ENCODE assay signal across 8 mouse cellular contexts in genomic region chr17:24169317-24170065, GRCm38 (mm10). TPM values are rescaled to one million over a fixed set of nuclear protein-coding genes. Genes with fewer than 3 reads are reported as not detected.
DNase-seq lines count a peak whose midpoint lies in the region; ATAC-seq and TF ChIP-seq lines count a peak whose summit lies in the region.

Gene Atp6v0c, minus strand, starts transcription at chr17:24169702.

- no peaks in the 10 kb centered on the region for H3K27me3 ChIP-seq in embryonic facial prominence, embryonic 13.5 days
- no peaks in the 10 kb centered on the region for H3K27me3 ChIP-seq in heart, adult 2 months (ENCODE audit: control insufficient read depth, insufficient read depth, low read length)
- H3K27me3 ChIP-seq in limb, embryonic 13.5 days: no peaks in the 10 kb centered on the region
- H3K27me3 ChIP-seq in midbrain, embryonic 16.5 days (ENCODE audit: control insufficient read depth, insufficient read depth, low read depth, low read length): no peaks in the 10 kb centered on the region

- WGBS in embryonic facial prominence, embryonic 13.5 days: under 1% methylated on average over 58 of the region's 58 CpGs
- under 1% methylated on average over 58 of the region's 58 CpGs for WGBS in heart, adult 2 months
- under 1% methylated on average over 58 of the region's 58 CpGs for WGBS in limb, embryonic 13.5 days
- under 1% methylated on average over 58 of the region's 58 CpGs for WGBS in midbrain, embryonic 16.5 days

- no peaks in the 10 kb centered on the region; the same call in 1 of the 2 replicates for H3K79me2 ChIP-seq in heart, adult 2 months (replicated peaks; ENCODE audit: control insufficient read depth, insufficient read depth, low read length)

- peaks cover 23% of the 10 kb centered on the region for H3K36me3 ChIP-seq in embryonic facial prominence, embryonic 13.5 days
- no peaks in the 10 kb centered on the region for H3K36me3 ChIP-seq in heart, adult 2 months (ENCODE audit: control insufficient read depth, insufficient read depth, low read length)
- H3K36me3 ChIP-seq in limb, embryonic 13.5 days: peaks cover 29% of the 10 kb centered on the region
- H3K36me3 ChIP-seq in midbrain, embryonic 16.5 days (ENCODE audit: control insufficient read depth, insufficient read depth, low read length): no peaks in the 10 kb centered on the region

- peak; percentile 91 for DNase-seq in 3134 (ENCODE audit: extremely low read depth, insufficient read length, low spot score)
- DNase-seq in adrenal gland, postnatal 36 days: peak; percentile 94 to 97
- peak; percentile 94 to 96 for DNase-seq in heart, adult 2 months
- DNase-seq in kidney, adult 8-10 months: peak; percentile 95 to 97
- peak; percentile 94 to 97 for DNase-seq in spleen, postnatal 10 days (ENCODE audit: low spot score in 2 of 2)

- peak within 1 kb of the TSS; percentile 81 for H3K4me2 ChIP-seq in embryonic facial prominence, embryonic 13.5 days
- peak within 1 kb of the TSS; percentile 94 for H3K4me2 ChIP-seq in limb, embryonic 13.5 days (replicated peaks)
- H3K4me2 ChIP-seq in midbrain, embryonic 16.5 days (ENCODE audit: low read length): peak within 1 kb of the TSS; percentile 82

- H3K27ac ChIP-seq in embryonic facial prominence, embryonic 13.5 days: peak within 1 kb of the TSS; percentile 97
- H3K27ac ChIP-seq in heart, adult 2 months: peak within 1 kb of the TSS; percentile 100
- peak within 1 kb of the TSS; percentile 91 for H3K27ac ChIP-seq in limb, embryonic 13.5 days
- peak within 1 kb of the TSS; percentile 99 for H3K27ac ChIP-seq in midbrain, embryonic 16.5 days (ENCODE audit: low read length)

- peak; percentile 53; the same call in 1 of the 2 replicates for TF ChIP-seq EP300 in heart, adult 2 months (IDR thresholded peaks at IDR 0.05; ENCODE audit: insufficient read depth, low read depth, low read length)

- H3K4me3 ChIP-seq in embryonic facial prominence, embryonic 13.5 days: peak within 1 kb of the TSS; percentile 89
- peak within 1 kb of the TSS; percentile 92 for H3K4me3 ChIP-seq in heart, adult 2 months
- peak within 1 kb of the TSS; percentile 93 for H3K4me3 ChIP-seq in limb, embryonic 13.5 days
- peak within 1 kb of the TSS; percentile 75 for H3K4me3 ChIP-seq in midbrain, embryonic 16.5 days (ENCODE audit: low read depth, low read length)

- peak within 1 kb of the TSS; percentile 93 for H3K9ac ChIP-seq in embryonic facial prominence, embryonic 13.5 days
- peak within 1 kb of the TSS; percentile 84 for H3K9ac ChIP-seq in heart, adult 2 months (ENCODE audit: low read depth, low read length)
- peak within 1 kb of the TSS; percentile 90 for H3K9ac ChIP-seq in limb, embryonic 13.5 days
- H3K9ac ChIP-seq in midbrain, embryonic 16.5 days (ENCODE audit: low read depth, low read length): peak within 1 kb of the TSS; percentile 90

- TF ChIP-seq CTCF in heart, adult 2 months (IDR thresholded peaks at IDR 0.05): peak; percentile 62

- peak; percentile 83 for TF ChIP-seq POLR2A in heart, adult 2 months (IDR thresholded peaks at IDR 0.05; ENCODE audit: insufficient read depth, low read depth, low read length)

- peak; percentile 85 for ATAC-seq in embryonic facial prominence, embryonic 13.5 days (ENCODE audit: insufficient number of reproducible peaks, insufficient read depth, low FRiP score, low TSS enrichment, low read depth)
- peak; percentile 91 for ATAC-seq in limb, embryonic 13.5 days (ENCODE audit: low FRiP score, low read depth)
- ATAC-seq in midbrain, embryonic 16.5 days: peak; percentile 85

- intact Hi-C loops in heart, adult 2 months (cut with DNase I): loop anchor here (5.0 kb wide), 1 partner anchor 83 kb away; the partner anchor contains the start of gene Ccnf

- no peaks in the 10 kb centered on the region for H3K9me3 ChIP-seq in embryonic facial prominence, embryonic 13.5 days
- no peaks in the 10 kb centered on the region for H3K9me3 ChIP-seq in limb, embryonic 13.5 days
- H3K9me3 ChIP-seq in midbrain, embryonic 16.5 days (replicated peaks; ENCODE audit: control insufficient read depth, low read length, poor library complexity, severe bottlenecking): no peaks in the 10 kb centered on the region

- H3K4me1 ChIP-seq in embryonic facial prominence, embryonic 13.5 days: peaks cover 29% of the 10 kb centered on the region
- peaks cover 5% of the 10 kb centered on the region for H3K4me1 ChIP-seq in heart, adult 2 months (ENCODE audit: control insufficient read depth, insufficient read depth, low read length)
- peaks cover 36% of the 10 kb centered on the region for H3K4me1 ChIP-seq in limb, embryonic 13.5 days
- peaks cover 29% of the 10 kb centered on the region for H3K4me1 ChIP-seq in midbrain, embryonic 16.5 days (ENCODE audit: control insufficient read depth, insufficient read depth, low read length)

RNA-seq across cellular contexts. Expression of gene Atp6v0c, which starts in this region (rescaled TPM):
- 100 to 1,000 TPM; 434 to 448 TPM for total RNA-seq in adrenal gland, postnatal 36 days (2021)
- polyA plus RNA-seq in embryonic facial prominence, embryonic 13.5 days (2015; fragmentation: Nextera tagmentation; extraction: Ambion mirVana): 420 and 448 TPM in 2 replicates
- 100 to 1,000 TPM; 219 to 255 TPM for total RNA-seq in heart, adult 2 months (2021)
- polyA plus RNA-seq in heart, adult 2 months (2012; rRNA removed): 732 and 788 TPM in 2 replicates
- polyA plus RNA-seq in limb, embryonic 13.5 days (2015; fragmentation: Nextera tagmentation; extraction: Ambion mirVana): 446 and 468 TPM in 2 replicates
- polyA plus RNA-seq in midbrain, embryonic 16.5 days (2015; fragmentation: Nextera tagmentation; extraction: Ambion mirVana): 1,371 and 1,629 TPM in 2 replicates

Comparison
In these comparisons a context has a peak if more than half of its experiments do, and no peak if none do; other contexts are left out.
1. Peak in every context shown above with its lines: DNase-seq, ATAC-seq, H3K4me3 ChIP-seq and H3K27ac ChIP-seq.